Mouse (Mus musculus) olfactory bulb, adult 2 months (tissue): ENCODE data around the gene Lpo.

Experiments used
- CTCF ChIP-seq: fragments of 200-500 bp; IDR thresholded peaks from 2 replicates; pipeline ENCODE4 v1.5.1; 2012; ENCODE audit warnings: low read depth, mild to moderate bottlenecking, low read length, moderate library complexity; ENCODE audit not compliant: insufficient read depth
- POLR2A ChIP-seq: fragments of 200-500 bp; IDR thresholded peaks from 2 replicates; pipeline ENCODE4 v1.6.1; 2012; ENCODE audit warnings: mild to moderate bottlenecking, low read depth, low read length, moderate library complexity; ENCODE audit not compliant: insufficient read depth

DNA sequence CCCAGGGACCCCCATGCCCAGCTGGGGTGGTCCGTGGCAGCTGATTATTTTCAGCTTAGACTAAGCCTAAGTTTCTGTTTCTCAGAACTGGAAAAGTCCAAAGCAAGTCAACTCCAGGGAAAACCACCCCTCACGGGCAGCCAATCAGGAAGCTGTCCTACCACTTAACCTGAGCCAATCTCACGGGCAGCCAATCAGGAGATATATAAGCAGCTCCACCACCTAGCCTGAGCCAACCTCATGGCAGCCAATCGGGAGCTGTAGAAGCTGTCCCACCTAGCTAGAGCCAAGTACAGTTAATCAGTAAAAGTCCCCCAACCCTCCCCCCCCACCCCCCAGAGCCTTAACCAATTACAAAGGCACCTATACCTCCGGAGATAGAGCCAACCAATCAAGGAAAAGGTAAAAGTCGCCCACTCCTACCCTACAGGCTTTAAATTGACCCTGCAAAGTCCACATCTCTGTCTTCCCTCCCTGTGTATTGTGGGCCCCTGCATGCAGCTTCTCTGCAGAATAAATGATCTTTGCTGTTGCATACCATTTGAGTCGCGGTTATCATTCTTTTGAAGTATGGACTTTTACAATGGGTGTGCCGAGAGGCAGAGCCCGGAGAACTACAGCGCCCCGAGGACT, 19.0 kb upstream of the Lpo start:
- TF ChIP-seq CTCF (no peak), POLR2A (no peak)
